Mouse (Mus musculus) heart, postnatal 0 days (tissue): ENCODE data around the gene Rab28.

Experiments used
- CTCF ChIP-seq: IDR thresholded peaks from 2 replicates; pipeline ENCODE4 v1.5.1; 2016; ENCODE audit warnings: antibody characterized with exemption, control low read depth, low read depth
- EP300 ChIP-seq: IDR thresholded peaks from 2 replicates; pipeline ENCODE4 v1.6.1; 2016; ENCODE audit warnings: antibody characterized with exemption, low read depth

DNA sequence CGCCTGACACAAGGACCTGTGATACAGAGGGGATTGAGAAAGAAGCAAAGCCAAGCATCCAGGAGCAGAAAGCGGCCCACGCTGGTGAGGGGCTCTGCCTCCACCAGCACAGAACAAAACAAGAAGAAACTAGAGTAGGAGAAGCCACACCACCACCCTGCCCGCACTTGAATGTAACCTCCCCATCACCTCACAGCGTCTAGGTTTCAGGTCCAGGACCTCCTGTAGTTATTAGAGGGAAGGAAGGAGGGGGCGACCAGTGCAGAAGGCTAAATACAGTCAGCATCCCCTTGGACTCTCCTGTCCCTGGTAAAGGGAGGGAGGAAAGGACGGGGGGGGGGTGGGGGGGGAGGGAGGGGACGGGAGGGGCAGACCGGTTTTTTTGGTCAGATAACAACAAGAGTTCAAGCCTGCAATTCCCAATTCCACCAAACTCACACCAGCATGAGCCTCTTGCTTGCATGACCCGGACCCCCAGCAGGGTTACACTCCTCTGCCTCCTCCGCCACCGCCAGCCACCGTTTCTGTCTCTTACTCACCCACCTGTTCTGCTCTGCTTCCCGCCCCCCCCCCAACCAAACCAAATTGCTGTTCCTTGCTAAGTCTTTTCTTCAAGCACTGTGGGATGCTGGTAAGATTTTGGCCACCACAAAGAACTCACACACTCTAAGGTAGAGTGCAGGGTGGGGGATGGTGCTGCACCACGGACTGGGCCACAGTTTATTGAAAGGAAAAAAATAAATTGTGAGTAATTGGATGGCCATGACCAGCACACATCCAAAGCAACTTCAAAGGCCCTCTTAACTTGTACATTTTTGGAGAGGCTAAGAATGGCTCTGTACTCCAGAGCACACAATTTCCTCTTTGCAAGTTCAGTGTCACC, 37.2 kb upstream of the Rab28 start:
- no peak for TF ChIP-seq CTCF
- TF ChIP-seq EP300: no peak
